Mouse (Mus musculus) cerebellum, adult 8-10 months (tissue): Measurements from ENCODE around the gene Eno3.

Source experiments
- DNase-seq: peaks from one replicate; pipeline ENCODE4 v3.0.0; 2022

Gene Eno3

DNA sequence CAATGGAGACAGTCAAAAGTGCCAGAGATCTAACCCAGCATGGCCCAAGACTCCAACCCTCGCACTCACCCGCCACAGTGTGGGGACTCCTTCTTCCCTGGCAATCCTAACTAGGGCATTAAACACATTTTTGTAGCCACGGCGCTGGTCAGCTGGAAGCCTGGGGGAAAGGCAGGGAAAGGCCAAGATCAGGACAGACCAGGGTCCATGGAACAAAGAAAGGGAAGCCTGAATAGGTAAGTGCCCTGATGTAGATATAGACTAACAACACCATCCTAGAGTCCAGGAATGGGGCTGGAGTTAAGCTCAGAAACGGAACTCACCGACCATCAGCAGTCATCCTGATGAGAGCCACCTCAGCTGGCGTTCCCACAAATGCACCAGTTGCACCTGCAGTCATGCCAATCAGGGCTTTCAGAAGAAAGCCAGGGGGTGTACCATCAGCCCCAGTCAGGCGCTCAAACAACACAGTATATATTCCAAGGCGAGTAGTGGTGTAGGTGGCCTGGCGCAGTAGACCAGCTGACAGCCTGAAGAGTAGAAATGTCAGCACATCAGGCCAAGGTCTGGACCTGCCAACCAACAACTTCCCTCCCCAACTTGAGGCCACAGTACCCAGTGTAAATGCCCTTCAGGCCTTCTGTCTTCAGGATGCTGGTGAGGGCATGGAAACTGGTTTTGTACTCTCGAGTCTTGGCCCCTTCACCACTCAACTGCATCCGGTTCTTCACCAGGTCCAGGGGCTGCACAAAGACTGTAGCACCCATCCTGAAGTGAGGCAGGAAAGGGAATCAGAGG is 11.3 kb upstream of the Eno3 start:
- DNase-seq, result no peak

DNA sequence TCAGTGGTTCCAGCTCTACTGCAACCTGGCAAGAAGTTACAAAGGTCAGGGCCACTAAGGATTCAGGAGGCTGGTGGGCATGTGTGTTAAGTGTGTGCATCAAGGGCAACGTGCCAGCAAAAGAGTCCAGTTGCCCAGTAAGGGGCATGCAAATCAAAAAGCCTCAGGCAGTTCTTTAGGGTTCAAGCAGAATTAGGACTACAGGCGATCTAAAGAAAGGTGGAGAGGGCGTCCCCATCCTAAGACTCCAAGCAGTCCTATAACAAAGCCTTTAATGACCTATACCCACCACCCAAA is 10.8 kb upstream of the Eno3 start:
- no peak for DNase-seq

DNA sequence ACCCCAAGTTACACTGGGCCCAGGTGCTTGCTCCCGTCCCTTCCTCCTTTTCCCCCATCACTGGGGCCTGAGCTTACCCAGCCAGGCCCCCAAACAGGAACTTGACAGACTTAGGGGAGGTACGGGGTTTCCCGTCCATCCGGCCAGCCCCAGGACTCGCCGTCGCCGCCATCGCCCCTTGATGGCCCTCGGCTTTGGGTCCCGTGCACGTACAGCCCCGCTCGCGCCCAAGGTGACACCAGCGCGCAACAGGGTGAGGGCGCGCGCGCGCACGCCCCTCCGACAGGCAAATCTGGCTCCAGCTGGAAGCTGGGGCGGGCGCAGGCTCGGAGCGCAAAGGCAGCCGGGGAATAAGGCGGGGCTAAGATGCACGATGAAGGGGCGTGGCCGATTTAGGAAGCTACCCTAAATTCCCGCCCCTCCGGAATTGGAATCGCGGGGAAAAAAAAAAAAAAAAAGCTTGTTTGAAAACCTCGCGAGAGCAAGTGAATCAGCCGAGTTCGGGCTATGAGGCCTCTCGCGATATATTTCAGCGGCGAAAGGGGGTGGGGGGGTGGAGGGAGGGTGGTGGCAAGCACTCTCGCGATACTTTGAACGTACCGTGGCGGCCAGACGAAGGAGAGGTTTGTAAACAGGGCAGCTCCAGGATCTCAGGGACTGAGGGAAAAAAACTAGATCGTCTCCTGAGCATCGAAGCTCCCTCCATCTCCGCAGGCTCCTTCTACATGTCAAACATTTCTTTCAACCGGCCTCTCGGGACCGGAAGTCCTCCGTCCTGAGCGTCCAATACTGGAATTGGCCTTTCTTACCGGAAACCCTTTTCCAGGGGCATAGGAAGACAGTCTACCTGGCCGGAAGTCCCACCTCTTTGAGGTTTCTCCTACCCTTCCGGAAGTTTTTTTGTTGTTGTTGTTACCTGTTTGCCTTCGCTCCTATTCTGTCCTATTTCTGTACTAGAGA is 10.0 kb upstream of the Eno3 start, which contains the start of the genes Rnf167 and Slc25a11:
Rnf167 (plus strand) TSS at position 545 of the 960 bp plus-strand sequence.
Slc25a11 (minus strand) TSS at position 789 of the 960 bp plus-strand sequence.
- peak; percentile 96 for DNase-seq

DNA sequence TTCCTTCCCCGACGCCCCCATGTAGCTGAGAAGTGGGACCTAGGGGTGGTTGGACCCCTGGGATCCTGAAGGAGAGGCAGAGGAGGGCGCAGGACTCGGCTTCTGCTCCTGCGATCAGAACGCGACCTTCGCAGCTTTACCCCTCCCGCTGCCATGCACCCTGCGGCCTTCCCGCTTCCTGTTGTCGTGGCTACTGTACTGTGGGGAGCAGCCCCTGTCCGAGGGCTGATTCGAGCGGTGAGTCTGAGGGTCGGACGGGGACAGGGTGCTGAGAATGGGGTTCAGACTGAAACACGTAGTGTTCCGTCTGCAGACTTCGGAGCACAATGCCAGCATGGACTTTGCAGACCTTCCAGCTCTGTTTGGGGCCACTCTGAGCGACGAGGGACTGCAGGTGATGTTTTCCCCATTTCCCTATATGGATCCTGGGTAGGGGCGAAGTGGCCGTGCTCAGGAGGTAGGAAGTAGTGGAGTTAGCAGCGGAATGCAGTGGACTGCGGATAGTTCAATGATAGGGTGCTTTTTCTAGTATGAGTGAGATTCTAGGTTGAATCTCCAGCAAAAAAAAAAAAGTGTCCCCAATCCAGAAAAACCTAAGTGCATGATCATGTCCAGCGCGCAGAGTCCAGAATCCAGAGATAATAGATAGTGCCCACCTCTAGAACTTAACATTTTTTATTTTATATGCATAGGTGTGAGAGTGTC is 9.1 kb upstream of the Eno3 start:
- DNase-seq, result no peak

DNA sequence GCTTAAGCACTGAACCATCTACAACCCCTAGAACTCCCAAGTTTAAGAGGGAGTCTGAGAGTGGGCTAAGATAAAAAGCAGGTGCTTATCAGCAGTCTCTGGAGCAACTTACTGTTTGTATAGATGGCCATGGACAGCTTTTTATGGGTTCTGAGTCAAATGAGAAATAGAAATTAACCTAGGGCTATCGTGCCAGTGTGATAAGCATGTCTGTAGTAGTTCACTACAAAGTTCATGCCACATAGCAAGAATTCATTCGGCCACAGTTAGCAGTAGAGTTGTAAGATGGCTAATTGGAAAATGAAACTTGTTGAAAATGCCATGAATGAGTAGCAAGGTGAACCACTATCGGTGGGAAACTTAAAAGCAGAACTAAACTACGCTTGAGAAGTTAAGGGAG is 8.5 kb upstream of the Eno3 start:
- DNase-seq, result no peak

GRCm38 (mm10) chr11:70649185-70649734 is 7.7 kb upstream of the Eno3 start:
- DNase-seq, result no peak

DNA sequence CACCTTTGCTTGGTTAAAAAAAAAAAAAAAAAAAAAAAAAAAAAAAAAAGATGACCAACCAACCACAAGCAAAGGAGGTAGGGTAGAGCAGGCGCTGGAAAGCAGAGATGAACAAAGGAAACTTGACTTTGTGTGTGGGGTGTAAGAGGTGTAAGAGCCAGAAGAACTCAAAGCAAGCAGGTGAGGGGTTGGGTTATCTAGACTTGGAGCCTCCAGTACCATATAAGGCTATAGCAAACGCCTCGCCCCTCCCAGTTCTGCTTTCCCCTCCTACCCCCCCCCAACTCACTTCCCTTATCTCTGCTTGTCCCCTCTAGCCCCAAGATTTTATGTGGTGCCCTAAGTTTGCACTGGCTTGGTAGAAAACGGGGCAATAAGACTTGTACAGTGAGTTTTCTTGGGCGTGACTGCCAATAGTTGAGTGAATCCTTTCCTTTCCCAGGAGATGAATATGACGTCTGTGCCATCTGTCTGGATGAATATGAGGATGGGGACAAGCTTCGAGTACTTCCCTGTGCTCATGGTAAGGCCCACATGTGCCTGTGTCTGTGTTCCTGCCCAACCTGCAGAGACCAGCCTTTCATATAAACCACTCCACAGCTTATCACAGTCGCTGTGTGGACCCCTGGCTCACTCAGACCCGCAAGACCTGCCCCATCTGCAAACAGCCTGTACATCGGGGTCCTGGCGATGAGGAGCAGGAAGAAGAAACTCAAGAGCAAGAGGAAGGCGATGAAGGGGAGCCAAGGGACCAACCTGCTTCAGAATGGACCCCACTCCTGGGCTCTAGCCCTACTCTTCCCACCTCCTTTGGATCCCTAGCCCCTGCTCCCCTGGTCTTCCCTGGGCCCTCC is 6.5 kb upstream of the Eno3 start:
- DNase-seq, result peak; percentile 21

DNA sequence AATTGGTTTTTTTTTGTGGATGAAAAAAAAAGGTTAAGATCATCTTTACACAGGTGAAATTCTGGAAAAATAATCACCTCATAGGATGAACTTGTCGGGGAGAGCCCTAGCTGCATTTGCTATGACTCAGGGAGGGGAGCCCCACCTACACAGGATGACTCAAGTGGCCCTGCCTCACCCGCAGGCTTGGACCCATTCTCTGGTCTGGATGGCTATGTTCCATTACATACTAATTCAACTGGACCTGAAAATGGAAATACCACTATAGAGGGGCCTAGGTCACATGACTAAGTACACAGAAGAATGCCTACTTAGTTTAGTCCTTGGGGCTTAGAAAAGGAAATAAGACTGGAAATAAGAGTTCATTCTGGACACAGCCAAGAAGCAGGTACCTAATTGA is 5.6 kb upstream of the Eno3 start:
- DNase-seq, result peak; percentile 7

- DNase-seq, result no peak
Measured at GRCm38 (mm10) chr11:70652029-70652883, 4.7 kb upstream of the Eno3 start.

DNA sequence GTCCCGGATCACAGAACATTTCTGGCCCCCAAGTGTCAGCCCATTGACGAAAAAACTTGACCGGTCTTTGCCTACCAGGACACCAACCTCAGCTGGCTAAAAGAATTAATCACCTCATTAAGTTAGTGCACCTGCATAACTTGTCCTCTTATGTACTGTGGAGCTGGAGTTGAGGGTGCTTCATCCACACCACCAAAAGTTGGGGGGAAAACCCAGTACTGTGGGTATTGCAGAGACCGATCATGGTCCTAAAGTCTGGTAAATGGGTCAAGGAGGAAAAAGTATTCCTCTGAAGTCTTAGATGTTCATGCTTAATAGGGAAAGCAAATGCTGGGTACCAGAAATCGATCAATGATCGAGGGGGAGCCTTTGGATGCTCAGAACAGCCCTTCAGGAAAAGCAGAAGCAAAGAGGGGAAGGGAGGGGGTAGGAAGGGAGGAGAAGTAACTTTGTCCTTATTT is 4.1 kb upstream of the Eno3 start:
- peak; percentile 22 for DNase-seq

DNA sequence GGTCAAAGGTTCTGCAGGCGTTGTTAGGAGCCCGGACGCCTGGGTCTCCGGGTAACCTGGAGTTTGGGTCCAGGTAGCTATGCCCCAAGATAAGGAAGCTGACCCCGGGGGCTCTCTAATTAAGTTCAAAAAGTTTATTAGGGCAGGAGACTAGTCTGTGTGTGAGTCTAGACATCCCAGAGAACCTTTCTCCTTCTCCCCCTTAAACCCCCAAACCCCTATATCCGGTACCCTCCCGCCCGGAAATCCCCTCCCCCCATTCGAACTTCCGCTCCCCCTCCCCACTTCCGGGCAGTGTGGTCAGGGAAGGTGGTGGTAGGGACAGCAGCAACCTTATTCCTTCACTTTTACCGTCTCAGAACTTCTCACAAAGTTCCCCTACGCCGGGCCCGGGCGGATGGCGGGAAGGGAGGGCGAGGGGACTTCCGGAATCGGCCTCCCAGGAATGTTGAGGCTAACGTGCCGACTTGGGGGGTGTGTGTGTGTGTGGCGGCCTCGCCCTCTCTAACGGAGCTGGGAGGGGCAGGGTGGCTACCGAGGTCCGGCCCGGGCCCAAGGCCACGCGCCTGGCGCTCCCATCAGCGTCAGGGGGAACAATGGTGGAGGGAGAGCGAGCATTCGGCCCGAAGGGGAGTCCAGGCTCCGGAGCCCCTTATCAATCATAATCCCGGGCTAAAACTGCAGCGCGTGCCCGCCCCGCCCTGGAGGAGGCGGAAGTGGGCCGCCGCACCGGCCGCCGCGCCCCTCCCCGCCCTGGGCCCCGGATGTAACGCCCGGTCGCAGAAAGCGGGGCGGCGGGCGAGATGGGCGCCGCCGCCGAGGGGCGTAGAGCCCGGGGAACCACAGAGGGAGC is 3.4 kb upstream of the Eno3 start:
- peak; percentile 66 for DNase-seq

DNA sequence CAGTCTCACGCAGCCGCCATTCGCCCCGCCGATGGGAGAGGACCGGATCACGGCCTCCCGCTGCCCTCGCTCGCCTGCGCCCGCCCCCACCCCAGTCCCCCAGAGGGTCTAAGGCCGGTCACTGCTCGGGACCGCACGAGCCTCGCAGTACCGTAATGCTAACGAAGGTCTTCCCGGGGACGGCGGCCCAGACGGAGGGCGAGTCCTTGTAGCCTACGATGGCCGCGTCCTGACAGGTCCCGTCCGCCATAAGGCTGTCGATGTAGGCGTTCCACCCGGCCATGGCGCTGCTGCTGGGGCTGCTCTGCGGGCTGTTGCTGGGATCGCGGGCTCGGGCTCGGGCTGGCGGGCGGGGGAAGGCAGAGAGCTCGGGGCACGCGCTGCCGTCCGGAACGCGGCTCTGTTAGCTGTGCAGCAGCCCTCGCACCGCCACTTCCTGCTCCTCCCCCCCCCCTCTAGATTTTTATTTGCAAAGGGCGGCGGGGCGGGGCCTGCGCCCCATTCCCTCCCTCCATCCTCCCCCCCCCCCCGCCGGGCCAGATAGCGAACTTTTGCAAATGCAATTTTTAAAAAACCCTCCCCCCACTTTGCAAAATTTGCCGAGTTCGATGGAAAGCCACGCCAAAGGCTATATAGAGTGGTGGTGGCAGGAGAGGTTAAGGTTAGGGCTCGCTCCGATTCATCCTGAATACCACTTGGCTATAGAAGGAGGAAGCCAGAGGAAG is 2.6 kb upstream of the Eno3 start, which contains the start of gene Pfn1:
Pfn1 (minus strand) TSS at position 447 of the 725 bp plus-strand sequence.
- peak; percentile 69 for DNase-seq

GRCm38 (mm10) chr11:70654923-70655570 is 2.0 kb upstream of the Eno3 start:
- DNase-seq, result peak; percentile 82

DNA sequence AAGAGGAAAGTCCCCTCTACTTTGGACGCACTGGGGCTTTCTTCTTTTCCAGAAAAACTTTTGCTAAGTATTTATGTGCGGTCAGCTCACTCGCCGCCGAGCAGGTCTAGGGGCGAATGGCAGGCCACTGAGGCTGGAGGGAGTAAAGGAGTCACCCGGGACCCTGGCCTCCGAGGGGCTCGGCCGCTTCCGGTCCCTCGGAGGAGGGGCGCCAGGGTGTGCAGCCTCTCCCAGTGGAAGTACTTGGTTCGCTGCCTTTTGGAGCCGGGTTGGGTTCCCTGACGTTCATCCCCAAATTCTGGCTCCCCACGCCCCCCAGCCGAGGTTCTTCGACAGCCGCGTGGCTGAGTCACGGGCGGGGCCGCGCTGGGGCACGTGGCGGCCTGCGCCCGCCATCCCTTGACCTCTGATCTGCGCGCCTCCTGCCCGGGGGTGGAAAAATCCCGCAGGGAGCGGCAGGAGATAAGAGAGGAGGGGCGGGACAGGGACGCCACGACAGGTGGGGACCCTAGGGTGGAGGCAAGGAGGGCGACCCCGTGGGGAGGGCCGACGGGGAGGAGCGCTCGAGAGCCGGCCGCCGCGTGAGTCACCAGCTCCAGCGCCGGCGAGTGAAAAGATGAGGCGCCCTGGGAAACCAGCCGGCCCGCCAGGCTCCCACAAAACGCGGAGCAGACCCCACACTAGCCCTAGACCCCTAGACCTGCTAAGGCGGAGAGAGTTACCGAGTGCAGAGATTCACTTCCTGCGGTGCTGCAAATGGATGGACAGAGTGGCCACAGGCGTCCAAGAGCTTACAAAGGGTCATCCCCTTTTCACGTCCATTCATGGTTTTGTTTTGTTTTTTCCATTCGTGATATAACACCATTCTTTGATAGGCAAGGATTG is 1.2 kb upstream of the Eno3 start:
- no peak for DNase-seq

DNA sequence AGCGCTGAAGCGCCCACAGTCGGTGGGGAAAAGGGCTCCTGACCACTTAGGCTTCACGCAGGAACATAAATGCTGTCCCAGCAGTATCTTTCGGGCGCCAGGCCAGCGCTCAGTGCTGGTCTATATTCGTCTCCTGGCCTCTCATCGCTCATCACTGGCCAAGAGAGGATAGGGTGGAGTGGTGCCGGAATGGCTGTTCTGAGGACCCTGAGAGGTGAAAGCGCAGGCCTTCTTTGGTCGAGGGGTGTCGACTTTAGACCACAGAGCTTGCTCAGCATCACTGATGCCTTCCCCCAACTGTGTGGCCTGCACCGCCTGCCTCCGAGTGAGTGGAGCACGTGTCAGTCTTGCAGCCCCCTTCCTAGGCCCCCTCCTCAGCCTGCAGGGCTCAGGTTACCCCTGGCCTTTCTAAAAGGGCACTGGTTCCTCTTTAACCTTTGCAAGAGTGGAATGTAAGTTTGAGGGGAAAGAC is 510 bp upstream of the Eno3 start:
- DNase-seq, result no peak

GRCm38 (mm10) chr11:70657573-70657972 is 571 bp downstream of the Eno3 start:
- no peak for DNase-seq

DNA sequence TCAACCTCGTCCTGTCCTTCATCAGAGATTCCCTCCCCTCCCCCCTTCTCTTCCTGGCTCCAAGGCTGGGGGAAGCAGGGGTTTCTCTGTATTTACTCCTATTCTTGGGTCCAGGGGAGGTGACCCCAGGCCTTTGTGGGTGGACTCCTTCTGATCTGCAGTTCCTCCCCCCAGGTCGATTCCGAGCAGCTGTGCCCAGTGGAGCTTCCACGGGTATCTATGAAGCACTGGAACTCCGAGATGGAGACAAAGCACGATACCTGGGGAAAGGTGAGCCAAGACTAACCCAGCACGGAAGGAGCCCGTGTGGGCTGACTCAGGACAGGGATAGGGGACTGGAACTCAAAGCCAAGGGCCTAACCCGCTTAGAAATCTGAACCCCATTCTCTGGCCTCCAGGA is 989 bp downstream of the Eno3 start:
- DNase-seq, result no peak
